Mouse (Mus musculus) midbrain, embryonic 14.5 days (tissue): ENCODE measurements at regions not wholly inside any gene's neighbourhood (a gene's known extent, or its start where the extent isn't known, plus 50 kb on each side); places are given as distances from the start of the nearest gene placed in this dataset.

Experiments
- ATAC-seq: fragments of 200-750 bp; cut with Nextera tagmentation; 2 replicates; pipeline ENCODE4 v1.8.0; 2017; ENCODE audit warnings: moderate number of reproducible peaks, moderate library complexity; ENCODE audit not compliant: low FRiP score, low TSS enrichment
- DNase-seq: peaks from one replicate; pipeline ENCODE4 v3.0.0-alpha.2; 2015
- H3K27ac ChIP-seq: fragments of 300-500 bp; sonication (generic); replicated peaks from 2 replicates; pipeline ENCODE4 v1.5.1; 2014; ENCODE audit warnings: mild to moderate bottlenecking, low read depth, low read length, moderate library complexity
- H3K27me3 ChIP-seq: fragments of 300-500 bp; sonication (generic); 2 replicates; pipeline ENCODE4 v1.6.1; 2014; ENCODE audit warnings: low read length, control low read depth, mixed read lengths; ENCODE audit not compliant: control insufficient read depth, insufficient read depth
- H3K36me3 ChIP-seq: fragments of 300-500 bp; sonication (generic); 2 replicates; pipeline ENCODE4 v1.6.1; 2014; ENCODE audit warnings: low read length, control low read depth; ENCODE audit not compliant: control insufficient read depth, insufficient read depth
- H3K4me1 ChIP-seq: fragments of 300-500 bp; sonication (generic); 2 replicates; pipeline ENCODE4 v1.6.1; 2014; ENCODE audit warnings: mild to moderate bottlenecking, antibody characterized with exemption, low read length, control low read depth; ENCODE audit not compliant: control insufficient read depth, insufficient read depth
- H3K4me2 ChIP-seq: fragments of 300-500 bp; sonication (generic); 2 replicates; pipeline ENCODE4 v1.6.1; 2014; ENCODE audit warnings: mild to moderate bottlenecking, low read length, moderate library complexity
- H3K4me3 ChIP-seq: fragments of 300-500 bp; sonication (generic); replicated peaks from 2 replicates; pipeline ENCODE4 v1.5.1; 2014; ENCODE audit warnings: low read depth, low read length
- H3K9ac ChIP-seq: fragments of 300-500 bp; sonication (generic); replicated peaks from 2 replicates; pipeline ENCODE4 v1.6.1; 2014; ENCODE audit warnings: mild to moderate bottlenecking, low read length, moderate library complexity
- H3K9me3 ChIP-seq: fragments of 300-500 bp; sonication (generic); 2 replicates; pipeline ENCODE4 v1.6.1; 2016; ENCODE audit warnings: low read length, control low read depth, mixed read lengths; ENCODE audit not compliant: control insufficient read depth
- WGBS: fragments of 180-500 bp; shearing (Covaris S2); extraction: QIAGEN DNeasy Blood & Tissue Kit; methylation state at CpG from one replicate; pipeline ENCODE4 v1.1.7; 2014; 5-methylcytosine and 5-hydroxymethylcytosine counted together

- 53% methylated on average over 12 of the region's 12 CpGs for WGBS
- Histone ChIP-seq H3K9ac (no peak overlapping the region), H3K27me3 (no peaks in the 10 kb centered on the region), H3K4me1 (no peaks in the 10 kb centered on the region), H3K27ac (no peak overlapping the region), H3K9me3 (no peaks in the 10 kb centered on the region), H3K4me2 (no peak overlapping the region), H3K36me3 (no peaks in the 10 kb centered on the region), H3K4me3 (no peak overlapping the region)
- ATAC-seq (no peak), DNase-seq (peak; percentile 71)
These were observed 222.6 kb downstream of the Hace1 start for GRCm38 (mm10) chr10:45800070-45800851.

GRCm38 (mm10) chr10:45801463-45801862 is 223.8 kb downstream of the Hace1 start:
- H3K36me3 ChIP-seq, result no peaks in the 10 kb centered on the region
- H3K9ac ChIP-seq, result no peak overlapping the region
- no peaks in the 10 kb centered on the region for H3K27me3 ChIP-seq
- H3K27ac ChIP-seq, result no peak overlapping the region
- no peak overlapping the region for H3K4me3 ChIP-seq
- no peak for DNase-seq
- 82% methylated on average over 1 of the region's 1 CpGs for WGBS
- no peak for ATAC-seq
- no peak overlapping the region for H3K4me2 ChIP-seq
- no peaks in the 10 kb centered on the region for H3K4me1 ChIP-seq
- H3K9me3 ChIP-seq, result no peaks in the 10 kb centered on the region

GRCm38 (mm10) chr10:45806984-45807827 is 229.6 kb downstream of the Hace1 start:
- no peaks in the 10 kb centered on the region for H3K36me3 ChIP-seq
- WGBS, result 42% methylated on average over 18 of the region's 18 CpGs
- no peaks in the 10 kb centered on the region for H3K27me3 ChIP-seq
- H3K9ac ChIP-seq, result no peak overlapping the region
- H3K4me2 ChIP-seq, result 0 out of 2 replicates have a peak overlapping the region, but pooled peaks have one; percentile 4
- peaks cover 10% of the 10 kb centered on the region for H3K4me1 ChIP-seq
- ATAC-seq, result peak; percentile 46; the same call in 1 of the 2 replicates
- H3K9me3 ChIP-seq, result no peaks in the 10 kb centered on the region
- peak; percentile 44 for DNase-seq
- H3K27ac ChIP-seq, result peak overlapping the region; percentile 6; the same call in 1 of the 2 replicates
- H3K4me3 ChIP-seq, result no peak overlapping the region

- WGBS, result 61% methylated on average over 6 of the region's 6 CpGs
- no peaks in the 10 kb centered on the region for H3K9me3 ChIP-seq
- H3K27me3 ChIP-seq, result no peaks in the 10 kb centered on the region
- H3K36me3 ChIP-seq, result no peaks in the 10 kb centered on the region
- peaks cover 10% of the 10 kb centered on the region for H3K4me1 ChIP-seq
- ATAC-seq, result no peak
- H3K4me3 ChIP-seq, result no peak overlapping the region
- H3K9ac ChIP-seq, result no peak overlapping the region
- no peak for DNase-seq
- no peak overlapping the region for H3K4me2 ChIP-seq
- no peak overlapping the region for H3K27ac ChIP-seq
These were observed 234.3 kb downstream of the Hace1 start for GRCm38 (mm10) chr10:45811882-45812281.

GRCm38 (mm10) chr10:45813804-45814203 is 236.2 kb downstream of the Hace1 start:
- ATAC-seq, result no peak
- no peak for DNase-seq
- no peak overlapping the region for H3K9ac ChIP-seq

GRCm38 (mm10) chr10:45816679-45817078 is 239.1 kb downstream of the Hace1 start:
- no peak overlapping the region for H3K27ac ChIP-seq
- H3K4me1 ChIP-seq, result no peaks in the 10 kb centered on the region
- no peak for DNase-seq
- no peak overlapping the region for H3K4me3 ChIP-seq
- H3K9me3 ChIP-seq, result no peaks in the 10 kb centered on the region
- WGBS, result 88% methylated on average over 4 of the region's 4 CpGs
- H3K9ac ChIP-seq, result no peak overlapping the region
- H3K4me2 ChIP-seq, result no peak overlapping the region
- no peaks in the 10 kb centered on the region for H3K36me3 ChIP-seq
- no peak for ATAC-seq
- H3K27me3 ChIP-seq, result no peaks in the 10 kb centered on the region

More at GRCm38 (mm10) chr10:45813804-45814203, 236.2 kb downstream of the Hace1 start:
- Histone ChIP-seq H3K4me3 (no peak overlapping the region), H3K36me3 (no peaks in the 10 kb centered on the region), H3K27ac (no peak overlapping the region), H3K4me1 (no peaks in the 10 kb centered on the region), H3K27me3 (no peaks in the 10 kb centered on the region), H3K9me3 (no peaks in the 10 kb centered on the region), H3K4me2 (no peak overlapping the region)
- 73% methylated on average over 2 of the region's 2 CpGs for WGBS

GRCm38 (mm10) chr10:45820986-45821655 is 243.5 kb downstream of the Hace1 start:
- H3K27ac ChIP-seq, result no peak overlapping the region
- no peaks in the 10 kb centered on the region for H3K36me3 ChIP-seq
- H3K4me2 ChIP-seq, result no peak overlapping the region
- ATAC-seq, result no peak
- H3K9me3 ChIP-seq, result no peaks in the 10 kb centered on the region
- 74% methylated on average over 8 of the region's 8 CpGs for WGBS
- H3K4me1 ChIP-seq, result no peaks in the 10 kb centered on the region
- no peak for DNase-seq
- no peak overlapping the region for H3K4me3 ChIP-seq
- H3K27me3 ChIP-seq, result no peaks in the 10 kb centered on the region
- no peak overlapping the region for H3K9ac ChIP-seq

GRCm38 (mm10) chr10:45822251-45822650 is 244.6 kb downstream of the Hace1 start:
- H3K27me3 ChIP-seq, result no peaks in the 10 kb centered on the region

More at GRCm38 (mm10) chr10:45822251-45822650, 244.6 kb downstream of the Hace1 start:
- WGBS, result 73% methylated on average over 1 of the region's 1 CpGs
- Histone ChIP-seq H3K9me3 (no peaks in the 10 kb centered on the region), H3K27ac (no peak overlapping the region), H3K4me2 (no peak overlapping the region), H3K36me3 (no peaks in the 10 kb centered on the region), H3K4me3 (no peak overlapping the region), H3K9ac (no peak overlapping the region), H3K4me1 (no peaks in the 10 kb centered on the region)
- no peak for DNase-seq
- no peak for ATAC-seq
